ENCODE assay signal across 10 mouse cellular contexts in genomic region chr13:104031821-104032331, GRCm38 (mm10).
A peak's percentile ranks its signal among the peaks of the same experiment; 100 is the strongest.
DNase-seq lines count a peak whose midpoint lies in the region; ATAC-seq lines count a peak whose summit lies in the region.
"Had no signal": no experiment of that assay in that cellular context is flagged by ENCODE, and none has a peak within 500 bp of the region (broad histone marks: within the 10 kb centered on the region; RNA-seq: fewer than 3 reads in every experiment).

No protein-coding gene starts in this region.

- DNase-seq in frontal cortex, postnatal 36 days (ENCODE audit: low spot score in 2 of 2), result no peak
- no peak for DNase-seq in hindbrain, embryonic 10.5 days (ENCODE audit: low spot score)
- peak; percentile 57 for DNase-seq in lung, postnatal 14 days
- no peak for DNase-seq in T-cell, adult 2 months (ENCODE audit: low spot score)
- no peak for DNase-seq in ovary, postnatal 10 days (ENCODE audit: low spot score)

- no peaks in the 10 kb centered on the region for H3K27me3 ChIP-seq in embryonic facial prominence, embryonic 12.5 days
- H3K27me3 ChIP-seq in hindbrain, embryonic 10.5 days (ENCODE audit: insufficient read depth, poor library complexity, severe bottlenecking), result no peaks in the 10 kb centered on the region
- no peaks in the 10 kb centered on the region for H3K27me3 ChIP-seq in liver, embryonic 12.5 days (replicated peaks)
- H3K27me3 ChIP-seq: CH12.LX had no signal

- whole genome bisulfite sequencing in embryonic facial prominence, embryonic 12.5 days, result 60% methylated on average over 12 of the region's 12 CpGs
- WGBS in hindbrain, embryonic 10.5 days, result 69% methylated on average over 12 of the region's 12 CpGs
- 80% methylated on average over 12 of the region's 12 CpGs for WGBS in liver, embryonic 12.5 days (ENCODE audit: insufficient replicate concordance)

- H3K4me2 ChIP-seq in embryonic facial prominence, embryonic 12.5 days (replicated peaks), result no peak overlapping the region
- H3K4me2 ChIP-seq in liver, embryonic 12.5 days, result no peak overlapping the region

- no peaks in the 10 kb centered on the region for H3K9me3 ChIP-seq in embryonic facial prominence, embryonic 12.5 days
- no peaks in the 10 kb centered on the region for H3K9me3 ChIP-seq in hindbrain, embryonic 10.5 days
- H3K9me3 ChIP-seq in liver, embryonic 12.5 days (replicated peaks), result no peaks in the 10 kb centered on the region

- peak overlapping the region; percentile 5; the same call in 1 of the 2 replicates for H3K27ac ChIP-seq in embryonic facial prominence, embryonic 12.5 days
- 0 out of 2 replicates have a peak overlapping the region, but pooled peaks have one; percentile 17 for H3K27ac ChIP-seq in hindbrain, embryonic 10.5 days
- no peak overlapping the region for H3K27ac ChIP-seq in liver, embryonic 12.5 days
- H3K27ac ChIP-seq: liver, embryonic 14.5 days had no signal

- no peak overlapping the region for H3K4me3 ChIP-seq in embryonic facial prominence, embryonic 12.5 days
- H3K4me3 ChIP-seq in hindbrain, embryonic 10.5 days, result no peak overlapping the region
- H3K4me3 ChIP-seq in liver, embryonic 12.5 days, result no peak overlapping the region

- ATAC-seq in frontal cortex, adult (ENCODE audit: low TSS enrichment), result peak; percentile 56
- ATAC-seq in embryonic facial prominence, embryonic 12.5 days (ENCODE audit: insufficient number of reproducible peaks, insufficient read depth, low FRiP score, low TSS enrichment), result no peak
- ATAC-seq in liver, embryonic 12.5 days, result no peak; the same call in 1 of the 2 replicates

- H3K4me1 ChIP-seq in embryonic facial prominence, embryonic 12.5 days, result peaks cover 42% of the 10 kb centered on the region
- peaks cover 24% of the 10 kb centered on the region for H3K4me1 ChIP-seq in hindbrain, embryonic 10.5 days (replicated peaks)
- H3K4me1 ChIP-seq in liver, embryonic 12.5 days, result peaks cover 41% of the 10 kb centered on the region

- no peak overlapping the region for H3K9ac ChIP-seq in embryonic facial prominence, embryonic 12.5 days
- H3K9ac ChIP-seq in liver, embryonic 12.5 days, result no peak overlapping the region
- H3K9ac ChIP-seq: liver, embryonic 14.5 days had no signal

- H3K36me3 ChIP-seq in embryonic facial prominence, embryonic 12.5 days, result no peaks in the 10 kb centered on the region
- peaks cover 4% of the 10 kb centered on the region; the same call in 1 of the 2 replicates for H3K36me3 ChIP-seq in hindbrain, embryonic 10.5 days
- H3K36me3 ChIP-seq in liver, embryonic 12.5 days, result no peaks in the 10 kb centered on the region; the same call in 1 of the 2 replicates
